Mouse (Mus musculus): ENCODE data around the gene Myo1d. TPM values are rescaled to one million over a fixed set of nuclear protein-coding genes. Genes with fewer than 3 reads are reported as not detected.

Myo1d gene
- total and polyA plus RNA-seq, 3 experiments, result 15.9 to 81.1 (median 41.7) TPM

- H3K9ac ChIP-seq (ENCODE audit: control insufficient read depth, low read depth, low read length, poor library complexity, severe bottlenecking), result no peak overlapping the region
- no peaks in the 10 kb centered on the region for H3K4me1 ChIP-seq (ENCODE audit: control insufficient read depth in 1 of 2, insufficient read depth in 2 of 2, low read length in 2 of 2)
- H3K27ac ChIP-seq (ENCODE audit: control insufficient read depth, low read depth, low read length), result no peak overlapping the region
- H3K4me3 ChIP-seq (ENCODE audit: control insufficient read depth in 1 of 2, insufficient read depth in 1 of 2, low read depth in 2 of 2, low read length in 2 of 2), result no peak overlapping the region
- H3K79me2 ChIP-seq (ENCODE audit: control insufficient read depth, insufficient read depth, low read length, poor library complexity), result no peaks in the 10 kb centered on the region
- H3K9me3 ChIP-seq (replicated peaks; ENCODE audit: insufficient read depth, low read length), result no peaks in the 10 kb centered on the region
- H3K36me3 ChIP-seq (ENCODE audit: control insufficient read depth in 1 of 2, insufficient read depth in 2 of 2, low read length in 2 of 2), result no peaks in the 10 kb centered on the region
- TF ChIP-seq ETS1 (IDR thresholded peaks at IDR 0.05; ENCODE audit: low read depth, low read length) (no peak), GATA1 (IDR thresholded peaks at IDR 0.05; ENCODE audit: low read depth, low read length) (no peak), SMC3 (IDR thresholded peaks at IDR 0.05; ENCODE audit: low read depth, low read length) (no peak), USF1 (IDR thresholded peaks at IDR 0.05; ENCODE audit: low read depth, low read length) (no peak), E2F4 (IDR thresholded peaks at IDR 0.05; ENCODE audit: borderline replicate concordance, low read depth, low read length) (no peak), POLR2A (IDR thresholded peaks at IDR 0.05; ENCODE audit: control insufficient read depth in 1 of 2, insufficient read depth in 1 of 2, low read depth in 1 of 2, low read length in 2 of 2, poor library complexity in 1 of 2) (no peak), RAD21 (IDR thresholded peaks at IDR 0.05; ENCODE audit: low read depth, low read length) (no peak), RCOR1 (IDR thresholded peaks at IDR 0.05; ENCODE audit: low read depth, low read length) (no peak), CHD2 (IDR thresholded peaks at IDR 0.05; ENCODE audit: low read length) (no peak), EP300 (IDR thresholded peaks at IDR 0.05; ENCODE audit: low read depth in 1 of 2, low read length in 2 of 2) (no peak), UBTF (IDR thresholded peaks at IDR 0.05; ENCODE audit: borderline replicate concordance, insufficient read depth, low read depth, low read length) (no peak), MYB (IDR thresholded peaks at IDR 0.05; ENCODE audit: low read depth, low read length) (no peak), POLR2AphosphoS5 (IDR thresholded peaks at IDR 0.05; ENCODE audit: borderline replicate concordance, low read depth, low read length) (no peak), MAFK (IDR thresholded peaks at IDR 0.05; ENCODE audit: borderline replicate concordance, low read depth, low read length) (no peak), USF2 (IDR thresholded peaks at IDR 0.05; ENCODE audit: borderline replicate concordance in 1 of 2, insufficient read depth in 1 of 2, low read depth in 1 of 2, low read length in 2 of 2) (no peak), MYC (IDR thresholded peaks at IDR 0.05; ENCODE audit: low read depth, low read length) (no peak), ELF1 (IDR thresholded peaks at IDR 0.05; ENCODE audit: low read depth, low read length) (no peak), SIN3A (IDR thresholded peaks at IDR 0.05; ENCODE audit: low read length) (no peak), POLR2AphosphoS2 (IDR thresholded peaks at IDR 0.05; ENCODE audit: low read length) (no peak)
- no peak for DNase-seq (ENCODE audit: low read depth, low spot score)
- H3K27me3 ChIP-seq (ENCODE audit: control insufficient read depth in 1 of 2, insufficient read depth in 2 of 2, low read length in 2 of 2), result no peaks in the 10 kb centered on the region
These were observed 264.5 kb downstream of the Myo1d start for GRCm38 (mm10) chr11:80515346-80515745.

GRCm38 (mm10) chr11:80513796-80514195, 266.0 kb downstream of the Myo1d start:
- Histone ChIP-seq H3K79me2 (ENCODE audit: control insufficient read depth, insufficient read depth, low read length, poor library complexity) (no peaks in the 10 kb centered on the region), H3K4me1 (ENCODE audit: control insufficient read depth in 1 of 2, insufficient read depth in 2 of 2, low read length in 2 of 2) (no peaks in the 10 kb centered on the region), H3K9ac (ENCODE audit: control insufficient read depth, low read depth, low read length, poor library complexity, severe bottlenecking) (no peak overlapping the region), H3K27me3 (ENCODE audit: control insufficient read depth in 1 of 2, insufficient read depth in 2 of 2, low read length in 2 of 2) (no peaks in the 10 kb centered on the region), H3K4me3 (ENCODE audit: control insufficient read depth in 1 of 2, insufficient read depth in 1 of 2, low read depth in 2 of 2, low read length in 2 of 2) (no peak overlapping the region), H3K9me3 (replicated peaks; ENCODE audit: insufficient read depth, low read length) (no peaks in the 10 kb centered on the region), H3K27ac (ENCODE audit: control insufficient read depth, low read depth, low read length) (no peak overlapping the region), H3K36me3 (ENCODE audit: control insufficient read depth in 1 of 2, insufficient read depth in 2 of 2, low read length in 2 of 2) (no peaks in the 10 kb centered on the region)
- DNase-seq (ENCODE audit: low read depth, low spot score), result no peak
- TF ChIP-seq HCFC1 (IDR thresholded peaks at IDR 0.05; ENCODE audit: low read depth, low read length) (no peak), TBP (IDR thresholded peaks at IDR 0.05; ENCODE audit: low read depth, low read length) (no peak), USF1 (IDR thresholded peaks at IDR 0.05; ENCODE audit: low read depth, low read length) (no peak), EP300 (IDR thresholded peaks at IDR 0.05; ENCODE audit: low read depth in 1 of 2, low read length in 2 of 2) (no peak), ZMIZ1 (IDR thresholded peaks at IDR 0.05; ENCODE audit: low read depth, low read length) (no peak)

Data from MEL (cell line).